Mouse (Mus musculus) liver, embryonic 11.5 days (tissue): Measurements from ENCODE around the gene Olfr1271. TPM values are rescaled to one million over a fixed set of nuclear protein-coding genes. Genes with fewer than 3 reads are reported as not detected.
"Not testable (repeated sequence)": the region's sequence is repeated elsewhere in the genome, so short reads cannot be mapped to it uniquely, and the experiment has no call there.

Experiments used
- ATAC-seq: fragments of 200-750 bp; cut with Nextera tagmentation; replicated peaks from 2 replicates; pipeline ENCODE4 v1.8.0; 2017; ENCODE audit warnings: moderate number of reproducible peaks, mild to moderate bottlenecking, moderate TSS enrichment, moderate library complexity; ENCODE audit not compliant: low FRiP score
- DNase-seq: peaks from one replicate; pipeline ENCODE4 v3.0.0-alpha.2; 2017; ENCODE audit warnings: low spot score
- H3K27ac ChIP-seq: fragments of 300-500 bp; sonication (generic); 2 replicates; pipeline ENCODE4 v1.5.1; 2014; ENCODE audit warnings: mild to moderate bottlenecking, low read depth, low read length, control low read depth
- H3K27me3 ChIP-seq: fragments of 300-500 bp; sonication (generic); replicated peaks from 2 replicates; pipeline ENCODE4 v1.6.1; 2014; ENCODE audit warnings: low read length, mixed read lengths; ENCODE audit not compliant: control insufficient read depth, insufficient read depth
- H3K36me3 ChIP-seq: fragments of 300-500 bp; sonication (generic); 2 replicates; pipeline ENCODE4 v1.6.1; 2014; ENCODE audit warnings: mild to moderate bottlenecking, low read length, moderate library complexity, mixed read lengths; ENCODE audit not compliant: control insufficient read depth, insufficient read depth
- H3K4me1 ChIP-seq: fragments of 300-500 bp; sonication (generic); replicated peaks from 2 replicates; pipeline ENCODE4 v1.6.1; 2014; ENCODE audit warnings: low read length, mixed read lengths; ENCODE audit not compliant: control insufficient read depth, insufficient read depth
- H3K4me2 ChIP-seq: fragments of 300-500 bp; sonication (generic); 2 replicates; pipeline ENCODE4 v1.6.1; 2014; ENCODE audit warnings: mild to moderate bottlenecking, control low read depth, moderate library complexity
- H3K4me3 ChIP-seq: fragments of 300-500 bp; sonication (generic); 2 replicates; pipeline ENCODE4 v1.5.1; 2014; ENCODE audit warnings: low read depth, low read length, control low read depth
- H3K9ac ChIP-seq: fragments of 300-500 bp; sonication (generic); 2 replicates; pipeline ENCODE4 v1.6.1; 2014; ENCODE audit warnings: low read depth, low read length, control low read depth
- H3K9me3 ChIP-seq: fragments of 300-500 bp; sonication (generic); 2 replicates; pipeline ENCODE4 v1.6.1; 2016; ENCODE audit warnings: low read length, inconsistent platforms, mixed read lengths; ENCODE audit not compliant: control insufficient read depth
- WGBS: fragments of 180-500 bp; shearing (Covaris S2); extraction: QIAGEN DNeasy Blood & Tissue Kit; methylation state at CpG from one replicate; pipeline ENCODE4 v1.1.7; 2014; 5-methylcytosine and 5-hydroxymethylcytosine counted together
- polyA plus RNA-seq: library from polyadenylated mRNA; unstranded; fragments of >200 nt; fragmentation: Nextera tagmentation; extraction: Ambion mirVana; gene quantifications from 2 replicates; pipeline ENCODE4 v1.2.1, GENCODE M21; 2014

Olfr1271 gene
- not detected in 2 replicates for polyA plus RNA-seq

GRCm38 (mm10) chr2:90270932-90271331, at the start of gene Olfr1271:
TSS of gene Olfr1271 (minus strand) at chr2:90271032.
- DNase-seq: no peak
- H3K9ac ChIP-seq: no peak within 1 kb of the TSS
- WGBS: 79% methylated on average over 2 of the region's 2 CpGs

GRCm38 (mm10) chr2:90292741-90293140, 21.9 kb upstream of the Olfr1271 start, which contains the start of gene Olfr1272:
TSS of gene Olfr1272 (minus strand) at chr2:90292841.
- Histone ChIP-seq H3K36me3 (no peaks in the 10 kb centered on the region), H3K4me1 (no peaks in the 10 kb centered on the region), H3K27ac (no peak within 1 kb of the TSS), H3K9me3 (no peaks in the 10 kb centered on the region), H3K9ac (no peak within 1 kb of the TSS), H3K4me3 (no peak within 1 kb of the TSS), H3K27me3 (no peaks in the 10 kb centered on the region), H3K4me2 (no peak within 1 kb of the TSS)
- DNase-seq (no peak), ATAC-seq (no peak)
- WGBS: 85% methylated on average over 6 of the region's 6 CpGs

More at GRCm38 (mm10) chr2:90270932-90271331, at the start of gene Olfr1271:
- no peak for ATAC-seq
- Histone ChIP-seq H3K36me3 (no peaks in the 10 kb centered on the region), H3K4me2 (no peak within 1 kb of the TSS), H3K27me3 (no peaks in the 10 kb centered on the region), H3K9me3 (no peaks in the 10 kb centered on the region), H3K4me1 (no peaks in the 10 kb centered on the region), H3K27ac (no peak within 1 kb of the TSS), H3K4me3 (no peak within 1 kb of the TSS)

GRCm38 (mm10) chr2:90257492-90257891, 13.3 kb downstream of the Olfr1271 start, which contains the start of gene Olfr142:
TSS of gene Olfr142 (minus strand) at chr2:90257592.
- H3K4me2 ChIP-seq: no peak within 1 kb of the TSS
- no peak within 1 kb of the TSS for H3K9ac ChIP-seq
- no peak within 1 kb of the TSS for H3K4me3 ChIP-seq
- DNase-seq (no peak), ATAC-seq (no peak)
- H3K36me3 ChIP-seq: no peaks in the 10 kb centered on the region
- H3K9me3 ChIP-seq: no peaks in the 10 kb centered on the region
- H3K4me1 ChIP-seq: no peaks in the 10 kb centered on the region
- 87% methylated on average over 4 of the region's 4 CpGs for WGBS
- H3K27ac ChIP-seq: no peak within 1 kb of the TSS
- H3K27me3 ChIP-seq: no peaks in the 10 kb centered on the region

GRCm38 (mm10) chr2:90224393-90224792, 46.4 kb downstream of the Olfr1271 start, which contains the start of gene Olfr1506:
TSS of gene Olfr1506 (minus strand) at chr2:90224493.
- not testable (repeated sequence) for H3K4me1 ChIP-seq, DNase-seq

More at GRCm38 (mm10) chr2:90224393-90224792, 46.4 kb downstream of the Olfr1271 start, which contains the start of gene Olfr1506:
- not testable (repeated sequence) for H3K36me3 ChIP-seq, H3K4me3 ChIP-seq, H3K27me3 ChIP-seq, H3K4me2 ChIP-seq, H3K9me3 ChIP-seq, H3K27ac ChIP-seq, ATAC-seq, H3K9ac ChIP-seq
- WGBS: no CpG with 5 or more reads among the region's 6 CpGs

Other genes starting within 250 kb of the Olfr1271 start
- gene Olfr1264, start 245.5 kb downstream of the Olfr1271 start, polyA plus RNA-seq: not detected in 2 replicates
- gene Olfr1265, start 235.7 kb downstream of the Olfr1271 start, polyA plus RNA-seq: not detected in 2 replicates
- gene Olfr140, start 207.4 kb downstream of the Olfr1271 start, polyA plus RNA-seq: not detected in 2 replicates
- gene Olfr1269, start 149.6 kb downstream of the Olfr1271 start, polyA plus RNA-seq: not detected in 2 replicates
- gene Olfr32, start 128.7 kb downstream of the Olfr1271 start, polyA plus RNA-seq: not detected in 2 replicates
- gene Olfr1270, start 117.9 kb downstream of the Olfr1271 start, polyA plus RNA-seq: not detected in 2 replicates
- not detected in 2 replicates for gene Olfr1506, start 46.5 kb downstream of the Olfr1271 start, polyA plus RNA-seq
- not detected in 2 replicates for gene Olfr142, start 13.4 kb downstream of the Olfr1271 start, polyA plus RNA-seq
- not detected in 2 replicates for gene Olfr1272, start 21.8 kb upstream of the Olfr1271 start, polyA plus RNA-seq
- not detected in 2 replicates for gene Gm13769, start 51.2 kb upstream of the Olfr1271 start, polyA plus RNA-seq
- gene Olfr1274-ps, start 127.7 kb upstream of the Olfr1271 start, polyA plus RNA-seq: not detected in 2 replicates